Mouse (Mus musculus) brain, embryonic 14.5 days (tissue): ENCODE data around the gene Gm10358. TPM values are rescaled to one million over a fixed set of nuclear protein-coding genes. Genes with fewer than 3 reads are reported as not detected.
"Not testable (repeated sequence)": the region's sequence is repeated elsewhere in the genome, so short reads cannot be mapped to it uniquely, and the experiment has no call there.

Experiments used
- DNase-seq: peaks from one replicate; pipeline ENCODE4 v3.0.0-alpha.2; 2011; ENCODE audit warnings: low read depth
- CTCF ChIP-seq: fragments of 200-500 bp; IDR thresholded peaks from 2 replicates; pipeline ENCODE4 v1.5.1; 2012; ENCODE audit warnings: inconsistent platforms, mild to moderate bottlenecking, moderate library complexity, borderline replicate concordance; ENCODE audit not compliant: insufficient read depth, insufficient read length; ENCODE audit errors: extremely low read depth
- POLR2A ChIP-seq: fragments of 200-500 bp; IDR thresholded peaks from 2 replicates; pipeline ENCODE4 v1.6.1; 2012; ENCODE audit warnings: mild to moderate bottlenecking, inconsistent platforms, borderline replicate concordance; ENCODE audit not compliant: poor library complexity, insufficient read depth, insufficient read length, severe bottlenecking; ENCODE audit errors: extremely low read depth
- polyA plus RNA-seq: library from polyadenylated mRNA; depleted of rRNA; stranded (reverse); fragments of >200 nt; gene quantifications from 2 replicates; pipeline ENCODE4 v1.2.3, GENCODE M21; 2012; rRNA removed

The Gm10358 gene
- 0.64 and 0.85 TPM in 2 replicates for polyA plus RNA-seq

DNA sequence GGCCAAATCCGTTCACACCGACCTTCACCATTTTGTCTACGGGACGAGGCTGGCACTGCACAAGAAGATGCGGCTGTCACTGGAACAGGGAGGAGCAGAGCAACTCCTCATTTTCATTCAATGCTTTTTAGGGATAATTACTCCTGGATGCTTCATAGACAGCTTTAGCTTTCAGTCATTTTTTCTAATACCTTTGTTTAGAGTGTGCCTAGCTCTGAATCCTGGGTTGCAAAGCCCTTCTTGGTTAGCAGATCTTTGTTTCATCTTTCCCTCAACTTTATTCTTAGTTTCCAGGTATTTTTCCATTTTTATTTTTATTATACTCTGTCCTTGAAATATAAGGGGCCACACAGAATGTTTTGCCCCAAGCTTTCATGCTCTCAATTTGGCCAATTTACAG, at the start of gene Gm10358:
Gene Gm10358 (minus strand): TSS at position 101 of the 400 bp plus-strand sequence.
- DNase-seq, result no peak
- TF ChIP-seq POLR2A (no peak), CTCF (no peak)

DNA sequence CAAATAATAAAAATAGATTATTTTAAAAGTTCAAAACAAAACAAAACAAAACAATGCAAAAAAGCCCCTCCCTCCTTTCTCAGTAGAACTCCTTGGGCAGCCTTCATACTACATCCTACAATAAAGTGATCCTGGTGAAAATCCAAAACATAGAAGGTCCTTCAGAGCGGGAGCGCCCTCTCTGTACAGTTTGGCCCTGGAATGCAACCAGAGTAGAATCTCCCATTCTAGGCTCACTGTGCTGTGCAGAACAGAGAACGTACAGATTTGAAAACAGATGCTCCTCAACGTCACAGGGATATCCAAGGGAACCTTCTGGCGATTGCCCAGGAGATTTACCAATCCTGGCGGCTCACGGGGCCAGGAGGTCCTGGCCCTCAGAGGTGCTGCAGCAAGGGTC, 42.0 kb upstream of the Gm10358 start, which contains the start of gene Iqcm:
Gene Iqcm (plus strand): TSS at position 301 of the 400 bp plus-strand sequence.
- no peak for DNase-seq
- TF ChIP-seq POLR2A (no peak), CTCF (no peak)

DNA sequence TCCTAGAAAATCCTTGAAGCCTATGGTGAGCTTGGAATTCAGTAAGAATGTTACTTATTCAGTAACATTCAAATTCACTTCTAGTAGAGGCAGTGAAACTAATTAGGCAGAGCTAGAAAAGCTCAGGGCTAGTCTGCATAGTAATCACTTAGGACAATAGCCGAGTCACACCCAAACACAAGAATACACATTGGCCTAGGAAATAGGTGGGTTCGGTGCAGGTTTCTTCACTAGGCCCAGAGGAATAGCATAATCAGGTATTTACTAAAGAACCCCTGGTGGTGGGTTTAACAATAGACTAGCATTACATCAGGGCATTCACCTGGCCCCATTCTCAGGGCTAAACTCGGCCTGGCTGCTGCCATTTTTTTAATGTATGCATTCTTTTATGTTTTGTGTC, 9.3 kb upstream of the Gm10358 start:
- not testable (repeated sequence) for DNase-seq

DNA sequence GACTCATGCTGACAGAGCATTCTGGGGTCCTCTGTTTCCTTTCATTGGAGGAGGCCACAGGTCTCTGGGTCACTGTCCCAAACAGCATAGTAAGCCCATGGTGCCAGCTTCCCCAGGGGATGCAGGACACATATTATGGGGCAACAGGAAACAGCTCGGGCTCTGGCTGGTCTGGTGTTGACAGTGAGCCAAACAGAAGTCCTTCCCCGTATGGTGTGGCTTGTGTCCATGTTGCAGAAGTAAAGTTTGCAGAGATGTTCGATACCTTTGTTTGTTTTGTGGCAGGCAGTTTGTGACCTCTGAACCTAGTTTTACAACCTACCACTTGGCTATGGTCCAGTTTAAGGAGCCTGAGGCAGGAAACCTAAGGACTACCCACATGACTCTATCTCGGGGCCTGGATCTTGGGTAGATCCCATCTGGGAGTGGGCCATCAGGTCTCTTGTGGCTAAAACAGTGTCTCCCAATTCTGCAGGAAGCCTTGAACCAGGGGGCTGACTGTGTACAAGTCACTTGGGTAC, 21.6 kb downstream of the Gm10358 start:
- TF ChIP-seq POLR2A, result no peak
- no peak for DNase-seq

DNA sequence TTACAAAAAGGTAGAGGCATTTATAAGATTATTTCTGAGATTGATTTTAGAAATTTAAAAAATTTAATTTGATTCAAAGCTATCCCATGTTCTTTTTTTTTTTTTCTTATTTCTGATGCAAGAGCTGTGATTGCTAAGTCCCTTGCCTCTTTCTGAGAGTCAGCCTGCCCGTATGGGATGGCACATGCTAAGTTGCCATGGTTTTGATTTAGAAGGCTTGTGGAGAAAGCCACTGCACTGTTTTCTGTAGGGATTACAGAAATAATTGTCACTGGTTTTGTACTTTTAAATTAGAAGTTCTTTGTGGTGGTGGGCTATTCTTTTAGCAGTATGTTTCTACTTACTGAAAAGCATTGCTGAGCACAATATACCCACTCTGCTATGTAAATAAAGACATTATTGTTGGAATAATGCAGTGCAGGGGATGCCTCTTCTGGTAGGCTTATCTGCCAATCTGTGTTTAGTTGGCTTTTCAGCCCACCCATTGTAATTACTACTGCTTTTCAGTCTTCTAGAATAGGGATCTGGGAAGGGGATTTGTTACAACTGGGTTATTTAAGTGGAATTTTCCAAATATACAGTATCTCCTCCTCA, 30.8 kb downstream of the Gm10358 start:
- TF ChIP-seq CTCF, result no peak
- TF ChIP-seq POLR2A, result no peak
- peak; percentile 63 for DNase-seq

DNA sequence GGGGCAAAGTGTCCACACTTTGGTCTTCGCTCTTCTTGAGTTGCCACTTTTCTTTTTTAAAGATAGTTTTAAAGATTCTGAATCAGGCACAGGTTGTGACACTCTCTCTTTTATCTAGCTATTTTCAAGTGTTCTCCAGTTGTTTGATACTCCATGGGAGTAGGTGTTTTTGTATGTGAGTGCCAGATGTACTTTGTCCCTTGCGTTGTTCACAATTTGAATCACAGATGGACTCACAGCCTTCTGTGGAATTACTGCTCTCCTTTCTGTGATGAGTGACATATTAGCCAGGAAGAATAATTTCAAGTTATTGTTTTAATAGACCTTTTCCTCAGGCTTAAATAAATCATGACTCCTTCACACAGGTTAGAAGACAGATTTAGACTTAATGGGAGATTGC, 34.4 kb downstream of the Gm10358 start:
- no peak for TF ChIP-seq POLR2A
- no peak for TF ChIP-seq CTCF
- DNase-seq, result no peak

Other genes starting within 250 kb of the Gm10358 start
- gene Rasd2, start 192.6 kb downstream of the Gm10358 start, polyA plus RNA-seq, result 0.78 and 2.9 TPM in 2 replicates
- gene Iqcm, start 42.1 kb upstream of the Gm10358 start, polyA plus RNA-seq, result 0.08 TPM in 1 of 2 replicates, not detected in the other